Comparison of ENCODE assay signal across 10 mouse cellular contexts in genomic region chrX:103440803-103441202, GRCm38 (mm10). TPM values are rescaled to one million over a fixed set of nuclear protein-coding genes. Genes with fewer than 3 reads are reported as not detected.
DNase-seq lines count a peak whose midpoint lies in the region; ATAC-seq and TF ChIP-seq lines count a peak whose summit lies in the region.
"Had no signal": no experiment of that assay in that cellular context is flagged by ENCODE, and none has a peak within 500 bp of the region (broad histone marks: within the 10 kb centered on the region; RNA-seq: fewer than 3 reads in every experiment).

No protein-coding gene starts in this region.

- H3K4me1 ChIP-seq in intestine, postnatal 0 days (replicated peaks; ENCODE audit: control insufficient read depth, insufficient read depth, low read length): no peaks in the 10 kb centered on the region
- H3K4me1 ChIP-seq in intestine, embryonic 16.5 days (ENCODE audit: control insufficient read depth, insufficient read depth, low read length): no peaks in the 10 kb centered on the region
- no peaks in the 10 kb centered on the region for H3K4me1 ChIP-seq in MEL (ENCODE audit: control insufficient read depth in 1 of 2, insufficient read depth in 2 of 2, low read length in 2 of 2)
- H3K4me1 ChIP-seq in cortical plate, adult 2 months (ENCODE audit: control insufficient read depth, insufficient read depth, low read length): no peaks in the 10 kb centered on the region
- no peaks in the 10 kb centered on the region for H3K4me1 ChIP-seq in liver, postnatal 0 days (ENCODE audit: insufficient read depth)
- H3K4me1 ChIP-seq: limb, embryonic 13.5 days; stomach, embryonic 15.5 days had no signal

- 3% methylated on average over 1 of the region's 1 CpGs for WGBS in intestine, postnatal 0 days
- 0% methylated on average over 1 of the region's 1 CpGs for WGBS in intestine, embryonic 16.5 days
- 7% methylated on average over 1 of the region's 1 CpGs for WGBS in liver, postnatal 0 days (ENCODE audit: insufficient replicate concordance)

- H3K27me3 ChIP-seq in intestine, postnatal 0 days (replicated peaks; ENCODE audit: control insufficient read depth, insufficient read depth, low read length): 0 out of 2 replicates have a peak, but pooled peaks cover 16% of the 10 kb centered on the region
- H3K27me3 ChIP-seq in intestine, embryonic 16.5 days (replicated peaks; ENCODE audit: control insufficient read depth, insufficient read depth, low read length): peaks cover 22% of the 10 kb centered on the region
- no peaks in the 10 kb centered on the region for H3K27me3 ChIP-seq in MEL (ENCODE audit: control insufficient read depth in 1 of 2, insufficient read depth in 2 of 2, low read length in 2 of 2)
- H3K27me3 ChIP-seq in liver, postnatal 0 days (ENCODE audit: insufficient read depth, low read length): peaks cover 12% of the 10 kb centered on the region; the same call in 1 of the 2 replicates

- no peak overlapping the region for H3K9ac ChIP-seq in intestine, postnatal 0 days (ENCODE audit: low read depth, low read length)
- no peak overlapping the region for H3K9ac ChIP-seq in intestine, embryonic 16.5 days (ENCODE audit: low read depth, low read length)
- no peak overlapping the region for H3K9ac ChIP-seq in MEL (ENCODE audit: control insufficient read depth, low read depth, low read length, poor library complexity, severe bottlenecking)
- no peak overlapping the region for H3K9ac ChIP-seq in liver, postnatal 0 days (replicated peaks)
- H3K9ac ChIP-seq: limb, embryonic 13.5 days; stomach, embryonic 15.5 days had no signal

- H3K9me3 ChIP-seq in intestine, postnatal 0 days (ENCODE audit: control insufficient read depth): no peaks in the 10 kb centered on the region
- no peaks in the 10 kb centered on the region for H3K9me3 ChIP-seq in intestine, embryonic 16.5 days (ENCODE audit: control insufficient read depth, low read length)
- no peaks in the 10 kb centered on the region for H3K9me3 ChIP-seq in MEL (replicated peaks; ENCODE audit: insufficient read depth, low read length)
- no peaks in the 10 kb centered on the region for H3K9me3 ChIP-seq in liver, postnatal 0 days (ENCODE audit: low read length)
- H3K9me3 ChIP-seq: limb, embryonic 13.5 days; stomach, embryonic 15.5 days had no signal

- ATAC-seq in intestine, postnatal 0 days: no peak
- no peak for ATAC-seq in intestine, embryonic 16.5 days
- ATAC-seq in liver, postnatal 0 days: no peak

- no peaks in the 10 kb centered on the region for H3K36me3 ChIP-seq in intestine, postnatal 0 days (ENCODE audit: control insufficient read depth, insufficient read depth)
- H3K36me3 ChIP-seq in intestine, embryonic 16.5 days (ENCODE audit: control insufficient read depth, insufficient read depth, low read length): no peaks in the 10 kb centered on the region
- no peaks in the 10 kb centered on the region for H3K36me3 ChIP-seq in MEL (ENCODE audit: control insufficient read depth in 1 of 2, insufficient read depth in 2 of 2, low read length in 2 of 2)
- no peaks in the 10 kb centered on the region for H3K36me3 ChIP-seq in liver, postnatal 0 days (replicated peaks; ENCODE audit: insufficient read depth, low read length)
- H3K36me3 ChIP-seq: limb, embryonic 13.5 days; stomach, embryonic 15.5 days had no signal

- H3K4me2 ChIP-seq in intestine, postnatal 0 days (replicated peaks; ENCODE audit: low read depth): no peak overlapping the region
- no peak overlapping the region for H3K4me2 ChIP-seq in intestine, embryonic 16.5 days (ENCODE audit: low read depth, low read length)
- H3K4me2 ChIP-seq in liver, postnatal 0 days (ENCODE audit: low read depth, low read length): no peak overlapping the region
- H3K4me2 ChIP-seq: limb, embryonic 13.5 days; stomach, embryonic 15.5 days had no signal

- no peak overlapping the region for H3K4me3 ChIP-seq in intestine, postnatal 0 days (ENCODE audit: low read depth, low read length)
- H3K4me3 ChIP-seq in intestine, embryonic 16.5 days (ENCODE audit: low read length): no peak overlapping the region
- no peak overlapping the region for H3K4me3 ChIP-seq in MEL (ENCODE audit: control insufficient read depth in 1 of 2, insufficient read depth in 1 of 2, low read depth in 2 of 2, low read length in 2 of 2)
- no peak overlapping the region for H3K4me3 ChIP-seq in cortical plate, adult 2 months (ENCODE audit: insufficient read depth, low read length)
- no peak overlapping the region for H3K4me3 ChIP-seq in liver, postnatal 0 days (ENCODE audit: low read depth, low read length)
- H3K4me3 ChIP-seq: limb, embryonic 13.5 days; stomach, embryonic 15.5 days had no signal

- peak; percentile 74 for TF ChIP-seq RAD21 in MEL (IDR thresholded peaks at IDR 0.05; ENCODE audit: low read depth, low read length)

- TF ChIP-seq POLR2A in MEL (IDR thresholded peaks at IDR 0.05; ENCODE audit: control insufficient read depth in 1 of 2, insufficient read depth in 1 of 2, low read depth in 1 of 2, low read length in 2 of 2, poor library complexity in 1 of 2): no peak
- no peak for TF ChIP-seq POLR2A in cortical plate, adult 2 months (IDR thresholded peaks at IDR 0.05; ENCODE audit: extremely low read depth, insufficient read depth, low read length)

- peak; percentile 75 for TF ChIP-seq CTCF in intestine, postnatal 0 days (IDR thresholded peaks at IDR 0.05; ENCODE audit: low read depth)
- TF ChIP-seq CTCF in MEL (IDR thresholded peaks at IDR 0.05 in 2 of 3, conservative IDR thresholded peaks at IDR 0.05 in 1 of 3; ENCODE audit: control insufficient read depth in 1 of 3, insufficient read depth in 1 of 3, low read depth in 2 of 3, low read length in 3 of 3, poor library complexity in 1 of 3, severe bottlenecking in 1 of 3): peak; percentile 8 to 66 (median 49); a peak in 4 of 6 replicates
- TF ChIP-seq CTCF in cortical plate, adult 2 months (IDR thresholded peaks at IDR 0.05; ENCODE audit: extremely low read depth, insufficient read depth, low read length): peak; percentile 26; the same call in 1 of the 2 replicates
- TF ChIP-seq CTCF in liver, postnatal 0 days (IDR thresholded peaks at IDR 0.05; ENCODE audit: low read depth): peak; percentile 74

- TF ChIP-seq EP300 in MEL (IDR thresholded peaks at IDR 0.05; ENCODE audit: low read depth in 1 of 2, low read length in 2 of 2): no peak
- TF ChIP-seq EP300 in liver, postnatal 0 days (IDR thresholded peaks at IDR 0.05; ENCODE audit: low read depth): no peak

- H3K27ac ChIP-seq in intestine, postnatal 0 days (ENCODE audit: low read depth, low read length): no peak overlapping the region
- H3K27ac ChIP-seq in intestine, embryonic 16.5 days (ENCODE audit: low read length): no peak overlapping the region
- H3K27ac ChIP-seq in MEL (ENCODE audit: control insufficient read depth, low read depth, low read length): no peak overlapping the region
- H3K27ac ChIP-seq in cortical plate, adult 2 months (ENCODE audit: insufficient read depth, low read length): no peak overlapping the region
- H3K27ac ChIP-seq in liver, postnatal 0 days (ENCODE audit: low read depth): no peak overlapping the region
- H3K27ac ChIP-seq: limb, embryonic 13.5 days; stomach, embryonic 15.5 days had no signal

- peak; percentile 76 for DNase-seq in 416B (ENCODE audit: low read depth)
- peak; percentile 66 for DNase-seq in MEL (ENCODE audit: low read depth, low spot score)
- DNase-seq in liver, postnatal 0 days: no peak
- no peak for DNase-seq in urinary bladder, postnatal 4 days (ENCODE audit: low spot score in 2 of 2)
- DNase-seq in thymus, postnatal 4 days: no peak

- H3K79me2 ChIP-seq in MEL (ENCODE audit: control insufficient read depth, insufficient read depth, low read length, poor library complexity): no peaks in the 10 kb centered on the region

TF ChIP-seq in MEL, 35 proteins besides CTCF, POLR2A, EP300 and RAD21:
- TF ChIP-seq ZC3H11A (IDR thresholded peaks at IDR 0.05; ENCODE audit: low read depth, low read length) (peak; percentile 21; the same call in 1 of the 2 replicates), SMC3 (IDR thresholded peaks at IDR 0.05; ENCODE audit: low read depth, low read length) (peak; percentile 30), GATA1 (IDR thresholded peaks at IDR 0.05; ENCODE audit: low read depth, low read length) (no peak)

RNA-seq across cellular contexts. Expression of gene Gm26992, which starts 19.0 kb away (rescaled TPM):
- polyA plus RNA-seq in intestine, postnatal 0 days (2015; fragmentation: Nextera tagmentation; extraction: Ambion mirVana): not detected in 2 replicates
- not detected in 2 replicates for polyA plus RNA-seq in intestine, embryonic 16.5 days (2015; fragmentation: Nextera tagmentation; extraction: Ambion mirVana)
- total RNA-seq in MEL (2012; rRNA removed): not detected in 2 replicates
- polyA plus RNA-seq in MEL (2012; ENCODE audit: insufficient read depth in 1 of 2, insufficient read length in 2 of 2, low read depth in 1 of 2, low replicate concordance in 2 of 2, missing spikeins in 1 of 2): not detected
- 0.59 TPM in 1 of 2 replicates, not detected in the other for polyA plus RNA-seq in cortical plate, adult 2 months (2012; rRNA removed)
- not detected in 2 replicates for polyA plus RNA-seq in liver, postnatal 0 days (2015; fragmentation: Nextera tagmentation; extraction: Ambion mirVana)
- polyA plus RNA-seq: limb, embryonic 13.5 days; stomach, embryonic 15.5 days had no signal

RNA-seq across cellular contexts. Expression of gene Tsx, which starts 26.5 kb away (rescaled TPM):
- polyA plus RNA-seq in intestine, postnatal 0 days (2015; fragmentation: Nextera tagmentation; extraction: Ambion mirVana): 0.25 and 0.58 TPM in 2 replicates
- polyA plus RNA-seq in intestine, embryonic 16.5 days (2015; fragmentation: Nextera tagmentation; extraction: Ambion mirVana): 0.17 and 0.23 TPM in 2 replicates
- not detected in 2 replicates for total RNA-seq in MEL (2012; rRNA removed)
- polyA plus RNA-seq in MEL (2012; ENCODE audit: insufficient read depth in 1 of 2, insufficient read length in 2 of 2, low read depth in 1 of 2, low replicate concordance in 2 of 2, missing spikeins in 1 of 2): not detected
- 0.49 and 0.73 TPM in 2 replicates for polyA plus RNA-seq in cortical plate, adult 2 months (2012; rRNA removed)
- not detected in 2 replicates for polyA plus RNA-seq in liver, postnatal 0 days (2015; fragmentation: Nextera tagmentation; extraction: Ambion mirVana)

Comparison
In these comparisons a context has a peak if more than half of its experiments do, and no peak if none do; other contexts are left out.
1. DNase-seq: peak in 416B (single experiment) and MEL (single experiment); none in liver, postnatal 0 days (single experiment), urinary bladder, postnatal 4 days (0 of 2) and thymus, postnatal 4 days (single experiment).
2. Peak in every context shown above with its lines, with median percentiles within 50 percentile points of each other: CTCF ChIP-seq.